Mouse (Mus musculus) heart, postnatal 4 days (tissue): ENCODE results near the gene Smc1a. TPM values are rescaled to one million over a fixed set of nuclear protein-coding genes. Genes with fewer than 3 reads are reported as not detected.

Source experiments
- total RNA-seq, 2 experiments: library from RNA; stranded (reverse); gene quantifications; 2 replicates each; pipeline ENCODE4 v1.2.3; 2021

Gene Smc1a
- total RNA-seq, 2 experiments from 2014 or later, result 50.1 to 51.2 TPM

Other genes with a start within 250 kb of the Smc1a start
- 100 to 1,000 TPM; 180 to 187 TPM for gene Huwe1, start 215.6 kb upstream of the Smc1a start, total RNA-seq
- gene Hsd17b10, start 14.6 kb upstream of the Smc1a start, total RNA-seq, result 100 to 1,000 TPM; 151 to 152 TPM
- gene Ribc1, start 133 bp upstream of the Smc1a start, total RNA-seq, result 1 to 10 TPM in 1 of 2 experiments, under 1 TPM in 1; 0.60 to 1.1 TPM
- 10 to 100 TPM; 57.9 to 59.3 TPM for gene Iqsec2, start 127.8 kb downstream of the Smc1a start, total RNA-seq
- gene Kdm5c, start 216.6 kb downstream of the Smc1a start, total RNA-seq, result 10 to 100 TPM; 41.9 to 70.5 TPM